Mouse (Mus musculus) heart, postnatal 0 days (tissue): Measurements from ENCODE around the gene Ampd1. TPM values are rescaled to one million over a fixed set of nuclear protein-coding genes. Genes with fewer than 3 reads are reported as not detected.
A peak's percentile ranks its signal among the peaks of the same experiment; 100 is the strongest.

Experiments
- ATAC-seq: fragments of 200-750 bp; cut with Nextera tagmentation; 2 replicates; pipeline ENCODE4 v1.8.0; 2017; ENCODE audit warnings: low read depth, moderate number of reproducible peaks, moderate library complexity; ENCODE audit not compliant: insufficient read depth
- DNase-seq: peaks from one replicate; pipeline ENCODE4 v3.0.0-alpha.2; 2016; ENCODE audit warnings: low spot score
- H3K27ac ChIP-seq: fragments of 300-500 bp; sonication (generic); 2 replicates; pipeline ENCODE4 v1.5.1; 2014; ENCODE audit warnings: low read depth, mild to moderate bottlenecking
- H3K27me3 ChIP-seq: fragments of 300-500 bp; sonication (generic); 2 replicates; pipeline ENCODE4 v1.6.1; 2014; ENCODE audit warnings: low read length, mixed read lengths; ENCODE audit not compliant: control insufficient read depth, insufficient read depth
- H3K36me3 ChIP-seq: fragments of 300-500 bp; sonication (generic); replicated peaks from 2 replicates; pipeline ENCODE4 v1.6.1; 2014; ENCODE audit warnings: low read length, mixed read lengths; ENCODE audit not compliant: control insufficient read depth, insufficient read depth
- H3K4me1 ChIP-seq: fragments of 300-500 bp; sonication (generic); 2 replicates; pipeline ENCODE4 v1.6.1; 2014; ENCODE audit warnings: antibody characterized with exemption; ENCODE audit not compliant: control insufficient read depth, insufficient read depth
- H3K4me2 ChIP-seq: fragments of 300-500 bp; sonication (generic); 2 replicates; pipeline ENCODE4 v1.6.1; 2014; ENCODE audit warnings: low read depth, mild to moderate bottlenecking, low read length, moderate library complexity
- H3K4me3 ChIP-seq: fragments of 300-500 bp; sonication (generic); 2 replicates; pipeline ENCODE4 v1.5.1; 2014; ENCODE audit warnings: low read depth, low read length
- H3K9ac ChIP-seq: fragments of 300-500 bp; sonication (generic); replicated peaks from 2 replicates; pipeline ENCODE4 v1.6.1; 2014; ENCODE audit warnings: low read depth, low read length, mixed read lengths
- H3K9me3 ChIP-seq: fragments of 300-500 bp; sonication (generic); replicated peaks from 2 replicates; pipeline ENCODE4 v1.6.1; 2016; ENCODE audit warnings: low read length; ENCODE audit not compliant: control insufficient read depth
- CTCF ChIP-seq: IDR thresholded peaks from 2 replicates; pipeline ENCODE4 v1.5.1; 2016; ENCODE audit warnings: antibody characterized with exemption, control low read depth, low read depth
- EP300 ChIP-seq: IDR thresholded peaks from 2 replicates; pipeline ENCODE4 v1.6.1; 2016; ENCODE audit warnings: antibody characterized with exemption, low read depth
- WGBS: fragments of 180-500 bp; shearing (Covaris S2); extraction: QIAGEN DNeasy Blood & Tissue Kit; methylation state at CpG from one replicate; pipeline ENCODE4 v1.1.7; 2014; 5-methylcytosine and 5-hydroxymethylcytosine counted together
- polyA plus RNA-seq: library from polyadenylated mRNA; unstranded; fragments of >200 nt; fragmentation: Nextera tagmentation; extraction: Ambion mirVana; gene quantifications from 2 replicates; pipeline ENCODE4 v1.2.1, GENCODE M21; 2015
- total RNA-seq: library from RNA; depleted of rRNA; stranded (reverse); fragments of >200 nt; gene quantifications from 2 replicates; pipeline ENCODE4 v1.2.3, GENCODE M21; 2014; ENCODE audit warnings: low replicate concordance; rRNA removed

Ampd1 gene
- not detected in 2 replicates for total RNA-seq
- not detected in 2 replicates for polyA plus RNA-seq

DNA sequence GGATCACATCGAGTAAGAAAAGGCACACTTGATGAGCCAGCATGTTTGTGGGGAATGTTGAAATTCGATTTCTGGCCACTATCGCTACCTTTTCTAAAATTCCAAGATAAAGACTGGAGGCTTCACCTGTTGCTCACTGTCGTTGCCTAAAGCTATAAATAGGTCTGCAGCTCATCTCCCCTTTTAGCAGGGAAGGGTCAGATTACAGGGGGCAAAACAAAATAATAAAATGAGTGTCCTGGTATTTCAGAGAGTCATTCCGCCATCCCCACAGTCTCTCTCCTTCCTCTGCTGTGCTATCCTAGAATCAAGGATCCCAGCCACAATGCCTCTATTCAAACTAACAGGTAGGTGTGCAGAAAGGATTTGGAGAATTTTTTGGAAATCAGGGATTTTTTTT is at the start of gene Ampd1:
Ampd1 (plus strand) TSS at position 244 of the 400 bp plus-strand sequence.
- ATAC-seq, result no peak
- WGBS, result 50% methylated on average over 5 of the region's 5 CpGs
- Histone ChIP-seq H3K4me2 (no peak within 1 kb of the TSS), H3K4me1 (no peaks in the 10 kb centered on the region), H3K9me3 (no peaks in the 10 kb centered on the region), H3K9ac (no peak within 1 kb of the TSS), H3K27me3 (no peaks in the 10 kb centered on the region), H3K27ac (no peak within 1 kb of the TSS), H3K4me3 (no peak within 1 kb of the TSS), H3K36me3 (peaks cover 3% of the 10 kb centered on the region)
- TF ChIP-seq EP300 (no peak), CTCF (no peak)
- DNase-seq, result no peak

DNA sequence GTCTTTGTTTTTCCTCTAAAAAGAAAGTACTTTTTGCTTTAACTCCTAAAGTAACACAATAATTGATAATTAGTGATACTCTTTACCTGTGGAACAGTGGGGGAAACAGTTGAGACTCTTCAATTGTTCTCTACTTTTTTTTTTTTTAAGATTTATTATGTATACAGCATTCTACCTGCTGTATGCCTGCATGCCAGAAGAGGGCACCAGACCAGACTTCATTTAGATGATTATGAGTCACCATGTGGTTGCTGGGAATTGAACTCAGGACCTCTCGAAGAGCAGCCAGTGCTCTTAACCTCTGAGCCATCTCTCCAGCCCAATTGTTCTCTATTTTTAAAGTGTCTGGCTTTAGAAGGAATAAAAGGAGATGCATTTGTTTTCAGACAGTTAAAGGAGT is 47.6 kb upstream of the Ampd1 start:
- H3K27ac ChIP-seq, result no peak overlapping the region
- no peak overlapping the region for H3K4me3 ChIP-seq
- H3K4me1 ChIP-seq, result peaks cover 13% of the 10 kb centered on the region
- H3K36me3 ChIP-seq, result peaks cover 32% of the 10 kb centered on the region
- ATAC-seq (no peak), DNase-seq (no peak)
- H3K9ac ChIP-seq, result no peak overlapping the region
- WGBS, result 90% methylated on average over 1 of the region's 1 CpGs
- H3K4me2 ChIP-seq, result no peak overlapping the region
- TF ChIP-seq CTCF, result peak; percentile 31
- TF ChIP-seq EP300, result no peak
- H3K9me3 ChIP-seq, result no peaks in the 10 kb centered on the region
- no peaks in the 10 kb centered on the region for H3K27me3 ChIP-seq

DNA sequence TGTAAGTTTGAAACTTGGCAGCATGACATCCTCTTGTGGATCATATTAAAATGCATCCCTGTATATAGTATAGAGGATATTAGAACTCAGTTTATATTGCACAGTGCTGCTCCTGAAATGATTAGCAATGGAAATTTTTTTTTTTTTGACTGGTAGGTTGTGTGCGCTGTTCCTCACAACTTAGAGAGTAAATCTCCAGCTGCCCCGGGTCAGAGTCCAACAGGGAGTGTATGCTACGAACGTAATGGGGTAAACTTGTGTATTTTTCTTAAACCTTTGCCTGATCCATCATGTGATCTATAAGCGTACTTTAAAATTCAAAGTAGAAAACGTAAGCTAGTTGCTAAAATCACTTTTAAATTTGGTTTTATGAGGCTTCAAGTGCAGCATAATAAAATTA is 33.5 kb upstream of the Ampd1 start:
- Histone ChIP-seq H3K9ac (no peak overlapping the region), H3K27me3 (no peaks in the 10 kb centered on the region), H3K4me2 (no peak overlapping the region), H3K9me3 (no peaks in the 10 kb centered on the region), H3K4me1 (no peaks in the 10 kb centered on the region), H3K4me3 (no peak overlapping the region), H3K27ac (no peak overlapping the region), H3K36me3 (peaks cover 62% of the 10 kb centered on the region)
- 94% methylated on average over 6 of the region's 6 CpGs for WGBS
- no peak for DNase-seq
- TF ChIP-seq EP300 (no peak), CTCF (no peak)
- ATAC-seq, result no peak

- Histone ChIP-seq H3K9ac (no peak overlapping the region), H3K4me3 (no peak overlapping the region), H3K36me3 (peaks cover 68% of the 10 kb centered on the region), H3K27me3 (no peaks in the 10 kb centered on the region), H3K4me1 (no peaks in the 10 kb centered on the region), H3K9me3 (no peaks in the 10 kb centered on the region), H3K4me2 (no peak overlapping the region), H3K27ac (no peak overlapping the region)
- no peak for TF ChIP-seq CTCF
- no peak for TF ChIP-seq EP300
- WGBS, result 62% methylated on average over 1 of the region's 1 CpGs
- DNase-seq, result no peak
- no peak for ATAC-seq
Observed at GRCm38 (mm10) chr3:103040861-103041379, 32.9 kb upstream of the Ampd1 start.

GRCm38 (mm10) chr3:103056016-103056595 is 17.7 kb upstream of the Ampd1 start:
- H3K4me3 ChIP-seq, result no peak overlapping the region
- H3K4me2 ChIP-seq, result no peak overlapping the region
- H3K27me3 ChIP-seq, result no peaks in the 10 kb centered on the region
- DNase-seq, result no peak
- 86% methylated on average over 5 of the region's 5 CpGs for WGBS
- no peak overlapping the region for H3K9ac ChIP-seq
- TF ChIP-seq CTCF, result no peak
- no peak for TF ChIP-seq EP300
- ATAC-seq, result no peak
- H3K36me3 ChIP-seq, result peaks cover 65% of the 10 kb centered on the region
- H3K4me1 ChIP-seq, result no peaks in the 10 kb centered on the region
- no peak overlapping the region for H3K27ac ChIP-seq
- H3K9me3 ChIP-seq, result no peaks in the 10 kb centered on the region

DNA sequence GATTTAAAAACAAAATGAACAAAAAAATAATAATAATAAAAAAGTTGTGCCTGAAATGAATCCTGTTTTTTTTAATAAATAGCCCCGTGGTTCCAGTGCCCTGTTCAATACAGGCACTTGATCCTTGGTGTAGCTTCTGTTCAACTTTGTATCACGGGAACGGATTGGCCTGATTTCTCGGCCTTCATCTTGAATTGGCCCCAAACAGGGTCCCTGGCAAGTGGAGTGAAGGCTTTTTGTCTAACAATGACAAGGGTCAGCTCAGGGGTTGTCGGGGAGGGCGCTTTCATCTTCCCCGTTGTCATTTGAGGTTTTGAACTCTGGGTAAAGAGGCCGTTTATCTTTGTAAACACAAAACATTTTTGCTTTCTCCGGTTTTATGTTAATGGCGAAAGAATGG is 16.1 kb upstream of the Ampd1 start:
- H3K9ac ChIP-seq, result peak overlapping the region; percentile 89; the same call in 1 of the 2 replicates
- no peak for DNase-seq
- H3K9me3 ChIP-seq, result no peaks in the 10 kb centered on the region
- peak overlapping the region; percentile 79 for H3K4me3 ChIP-seq
- 6% methylated on average over 10 of the region's 10 CpGs for WGBS
- H3K4me2 ChIP-seq, result peak overlapping the region; percentile 61
- no peaks in the 10 kb centered on the region for H3K4me1 ChIP-seq
- peak overlapping the region; percentile 89 for H3K27ac ChIP-seq
- TF ChIP-seq CTCF, result no peak
- no peak for TF ChIP-seq EP300
- peak; percentile 28 for ATAC-seq
- H3K36me3 ChIP-seq, result peaks cover 65% of the 10 kb centered on the region
- H3K27me3 ChIP-seq, result no peaks in the 10 kb centered on the region
